ENCODE assay signal across 8 mouse cellular contexts in genomic region chr11:98863028-98863750, GRCm38 (mm10). TPM values are rescaled to one million over a fixed set of nuclear protein-coding genes. Genes with fewer than 3 reads are reported as not detected.
DNase-seq lines count a peak whose midpoint lies in the region; ATAC-seq and TF ChIP-seq lines count a peak whose summit lies in the region.

Gene Wipf2, plus strand, starts transcription at chr11:98863638.

- peak; percentile 94 for ATAC-seq in forebrain, embryonic 13.5 days
- ATAC-seq in neural tube, embryonic 15.5 days (ENCODE audit: low FRiP score): peak; percentile 91

- 8% methylated on average over 35 of the region's 41 CpGs for WGBS in forebrain, embryonic 13.5 days
- 6% methylated on average over 40 of the region's 41 CpGs for WGBS in neural tube, embryonic 15.5 days

- peak within 1 kb of the TSS; percentile 75 for H3K4me2 ChIP-seq in forebrain, embryonic 13.5 days
- peak within 1 kb of the TSS; percentile 74 for H3K4me2 ChIP-seq in neural tube, embryonic 15.5 days

- peak within 1 kb of the TSS; percentile 72 for H3K9ac ChIP-seq in forebrain, embryonic 13.5 days
- peak within 1 kb of the TSS; percentile 68 for H3K9ac ChIP-seq in neural tube, embryonic 15.5 days (replicated peaks)

- no peaks in the 10 kb centered on the region for H3K27me3 ChIP-seq in E14TG2a.4 (ENCODE audit: insufficient read depth, low read length)
- H3K27me3 ChIP-seq in forebrain, embryonic 13.5 days: no peaks in the 10 kb centered on the region
- no peaks in the 10 kb centered on the region for H3K27me3 ChIP-seq in neural tube, embryonic 15.5 days (replicated peaks)

- H3K4me3 ChIP-seq in E14TG2a.4 (replicated peaks; ENCODE audit: low read length): peak within 1 kb of the TSS; percentile 83
- peak within 1 kb of the TSS; percentile 57 for H3K4me3 ChIP-seq in forebrain, embryonic 13.5 days
- H3K4me3 ChIP-seq in neural tube, embryonic 15.5 days (replicated peaks): peak within 1 kb of the TSS; percentile 66

- peaks cover 17% of the 10 kb centered on the region for H3K36me3 ChIP-seq in E14TG2a.4 (ENCODE audit: insufficient read depth, low read length)
- H3K36me3 ChIP-seq in forebrain, embryonic 13.5 days (ENCODE audit: poor library complexity, severe bottlenecking): peaks cover 19% of the 10 kb centered on the region
- peaks cover 11% of the 10 kb centered on the region; the same call in 1 of the 2 replicates for H3K36me3 ChIP-seq in neural tube, embryonic 15.5 days

- H3K27ac ChIP-seq in forebrain, embryonic 13.5 days: peak within 1 kb of the TSS; percentile 94
- peak within 1 kb of the TSS; percentile 96 for H3K27ac ChIP-seq in neural tube, embryonic 15.5 days (replicated peaks)

- no peaks in the 10 kb centered on the region for H3K9me3 ChIP-seq in E14TG2a.4 (ENCODE audit: low read length)
- no peaks in the 10 kb centered on the region for H3K9me3 ChIP-seq in forebrain, embryonic 13.5 days (replicated peaks)
- H3K9me3 ChIP-seq in neural tube, embryonic 15.5 days (replicated peaks): no peaks in the 10 kb centered on the region

- intact Hi-C loops in heart, postnatal 14 days (cut with DNase I): loop anchor here (5.0 kb wide), 1 partner anchor 104 kb away; no protein-coding TSS in a partner anchor

- peak; percentile 94 for DNase-seq in c-Kit-positive CD71-positive TER-119-positive erythroid progenitor cells, embryonic 14.5 days (ENCODE audit: low spot score)
- DNase-seq in heart, postnatal 14 days: peak; percentile 96 to 97
- peak; percentile 97 for DNase-seq in layer of hippocampus, adult 11-12 months (ENCODE audit: low spot score)
- peak; percentile 95 to 97 for DNase-seq in lung, adult 18-20 months
- DNase-seq in testis, postnatal 14 days (ENCODE audit: low spot score): peak; percentile 95

- peaks cover 28% of the 10 kb centered on the region for H3K4me1 ChIP-seq in E14TG2a.4 (replicated peaks; ENCODE audit: low read depth, low read length)
- peaks cover 19% of the 10 kb centered on the region for H3K4me1 ChIP-seq in forebrain, embryonic 13.5 days
- peaks cover 26% of the 10 kb centered on the region for H3K4me1 ChIP-seq in neural tube, embryonic 15.5 days

- no peak for TF ChIP-seq CTCF in E14TG2a.4 (conservative IDR thresholded peaks at IDR 0.05; ENCODE audit: low read length)

RNA-seq across cellular contexts. Expression of gene Wipf2, which starts in this region (rescaled TPM):
- 5.0 and 5.4 TPM in 2 replicates for polyA plus RNA-seq in forebrain, embryonic 13.5 days (2015; fragmentation: Nextera tagmentation; extraction: Ambion mirVana)
- 10 to 100 TPM in 1 of 2 experiments, 1 to 10 TPM in 1; 8.2 to 10.6 TPM for total RNA-seq in heart, postnatal 14 days (2021)
- polyA plus RNA-seq in neural tube, embryonic 15.5 days (2015; fragmentation: Nextera tagmentation; extraction: Ambion mirVana): 3.9 and 4.8 TPM in 2 replicates

Comparison
In these comparisons a context has a peak if more than half of its experiments do, and no peak if none do; other contexts are left out.
1. Peak in every context shown above with its lines: DNase-seq, ATAC-seq, H3K4me3 ChIP-seq and H3K27ac ChIP-seq.